Mouse (Mus musculus) heart, embryonic 11.5 days (tissue): Measurements from ENCODE around the gene Abhd17c. TPM values are rescaled to one million over a fixed set of nuclear protein-coding genes. Genes with fewer than 3 reads are reported as not detected.

Experiments used
- ATAC-seq: fragments of 200-750 bp; cut with Nextera tagmentation; replicated peaks from 2 replicates; pipeline ENCODE4 v1.8.0; 2017; ENCODE audit warnings: moderate library complexity; ENCODE audit not compliant: insufficient number of reproducible peaks, low FRiP score, low TSS enrichment
- H3K27ac ChIP-seq: fragments of 300-500 bp; sonication (generic); 2 replicates; pipeline ENCODE4 v1.5.1; 2014; ENCODE audit warnings: mild to moderate bottlenecking, low read depth, low read length
- H3K27me3 ChIP-seq: fragments of 300-500 bp; sonication (generic); 2 replicates; pipeline ENCODE4 v1.6.1; 2014; ENCODE audit warnings: mild to moderate bottlenecking, low read length, mixed read lengths; ENCODE audit not compliant: control insufficient read depth, insufficient read depth
- H3K36me3 ChIP-seq: fragments of 300-500 bp; sonication (generic); 2 replicates; pipeline ENCODE4 v1.6.1; 2014; ENCODE audit warnings: mild to moderate bottlenecking, low read length, moderate library complexity, mixed read lengths; ENCODE audit not compliant: control insufficient read depth, insufficient read depth
- H3K4me1 ChIP-seq: fragments of 300-500 bp; sonication (generic); 2 replicates; pipeline ENCODE4 v1.6.1; 2014; ENCODE audit warnings: low read length; ENCODE audit not compliant: control insufficient read depth, insufficient read depth
- H3K4me2 ChIP-seq: fragments of 300-500 bp; sonication (generic); 2 replicates; pipeline ENCODE4 v1.6.1; 2014; ENCODE audit warnings: mild to moderate bottlenecking, moderate library complexity
- H3K4me3 ChIP-seq: fragments of 300-500 bp; sonication (generic); 2 replicates; pipeline ENCODE4 v1.5.1; 2014; ENCODE audit warnings: low read depth, low read length
- H3K9ac ChIP-seq: fragments of 300-500 bp; sonication (generic); 2 replicates; pipeline ENCODE4 v1.6.1; 2014; ENCODE audit warnings: mild to moderate bottlenecking, low read depth, low read length, moderate library complexity
- H3K9me3 ChIP-seq: fragments of 300-500 bp; sonication (generic); replicated peaks from 2 replicates; pipeline ENCODE4 v1.6.1; 2016; ENCODE audit warnings: low read length; ENCODE audit not compliant: control insufficient read depth
- WGBS: fragments of 180-500 bp; shearing (Covaris S2); extraction: QIAGEN DNeasy Blood & Tissue Kit; methylation state at CpG from one replicate; pipeline ENCODE4 v1.1.7; 2014; ENCODE audit not compliant: insufficient replicate concordance; 5-methylcytosine and 5-hydroxymethylcytosine counted together
- polyA plus RNA-seq: library from polyadenylated mRNA; unstranded; fragments of >200 nt; fragmentation: Nextera tagmentation; extraction: Ambion mirVana; gene quantifications from 2 replicates; pipeline ENCODE4 v1.2.1, GENCODE M21; 2014

Abhd17c gene
- polyA plus RNA-seq, 1 experiment from 2014 or later, result 42.5 TPM

- WGBS, result 63% methylated on average over 10 of the region's 10 CpGs
- H3K36me3 ChIP-seq, result peaks cover 9% of the 10 kb centered on the region
- no peaks in the 10 kb centered on the region for H3K27me3 ChIP-seq
- H3K4me1 ChIP-seq, result peaks cover 7% of the 10 kb centered on the region
- ATAC-seq, result no peak
- H3K9ac ChIP-seq, result no peak overlapping the region
- no peak overlapping the region for H3K4me3 ChIP-seq
- no peak overlapping the region for H3K4me2 ChIP-seq
- no peak overlapping the region for H3K27ac ChIP-seq
- no peaks in the 10 kb centered on the region for H3K9me3 ChIP-seq
Observed at GRCm38 (mm10) chr7:84111716-84112350, 39.9 kb downstream of the Abhd17c start.

- Histone ChIP-seq H3K4me1 (peaks cover 2% of the 10 kb centered on the region), H3K4me3 (no peak overlapping the region), H3K9me3 (no peaks in the 10 kb centered on the region), H3K27me3 (no peaks in the 10 kb centered on the region), H3K9ac (no peak overlapping the region), H3K36me3 (peaks cover 9% of the 10 kb centered on the region), H3K4me2 (no peak overlapping the region), H3K27ac (no peak overlapping the region)
- WGBS, result 90% methylated on average over 1 of the region's 1 CpGs
- no peak for ATAC-seq
Observed at GRCm38 (mm10) chr7:84106942-84107341, 44.8 kb downstream of the Abhd17c start.

- no peak overlapping the region for H3K27ac ChIP-seq
- H3K4me3 ChIP-seq, result no peak overlapping the region
- no peak overlapping the region for H3K9ac ChIP-seq
- H3K9me3 ChIP-seq, result no peaks in the 10 kb centered on the region
- H3K36me3 ChIP-seq, result no peaks in the 10 kb centered on the region
- no peaks in the 10 kb centered on the region for H3K4me1 ChIP-seq
- H3K27me3 ChIP-seq, result no peaks in the 10 kb centered on the region
- H3K4me2 ChIP-seq, result no peak overlapping the region
- ATAC-seq, result no peak
- 89% methylated on average over 1 of the region's 1 CpGs for WGBS
Observed at GRCm38 (mm10) chr7:84102589-84102988, 49.1 kb downstream of the Abhd17c start.

GRCm38 (mm10) chr7:84100672-84101071, 51.0 kb downstream of the Abhd17c start:
- Histone ChIP-seq H3K4me1 (no peaks in the 10 kb centered on the region), H3K4me3 (no peak overlapping the region), H3K36me3 (no peaks in the 10 kb centered on the region), H3K27me3 (no peaks in the 10 kb centered on the region), H3K9me3 (no peaks in the 10 kb centered on the region), H3K9ac (no peak overlapping the region), H3K4me2 (no peak overlapping the region), H3K27ac (no peak overlapping the region)
- no peak for ATAC-seq
- WGBS, result 83% methylated on average over 3 of the region's 3 CpGs

GRCm38 (mm10) chr7:84098098-84098497, 53.6 kb downstream of the Abhd17c start:
- 78% methylated on average over 1 of the region's 1 CpGs for WGBS

GRCm38 (mm10) chr7:84096501-84096900, 55.2 kb downstream of the Abhd17c start:
- no peak for ATAC-seq
- Histone ChIP-seq H3K27ac (no peak overlapping the region), H3K4me3 (no peak overlapping the region), H3K9me3 (no peaks in the 10 kb centered on the region), H3K9ac (no peak overlapping the region), H3K4me1 (no peaks in the 10 kb centered on the region), H3K36me3 (no peaks in the 10 kb centered on the region), H3K4me2 (no peak overlapping the region), H3K27me3 (no peaks in the 10 kb centered on the region)
- 71% methylated on average over 6 of the region's 6 CpGs for WGBS

More at GRCm38 (mm10) chr7:84098098-84098497, 53.6 kb downstream of the Abhd17c start:
- Histone ChIP-seq H3K9ac (no peak overlapping the region), H3K4me1 (no peaks in the 10 kb centered on the region), H3K27ac (no peak overlapping the region), H3K4me3 (no peak overlapping the region), H3K27me3 (no peaks in the 10 kb centered on the region), H3K36me3 (no peaks in the 10 kb centered on the region), H3K4me2 (no peak overlapping the region), H3K9me3 (no peaks in the 10 kb centered on the region)
- no peak for ATAC-seq

- Histone ChIP-seq H3K4me1 (peaks cover 2% of the 10 kb centered on the region; the same call in 1 of the 2 replicates), H3K36me3 (no peaks in the 10 kb centered on the region), H3K4me2 (no peak overlapping the region), H3K27me3 (peaks cover 28% of the 10 kb centered on the region), H3K9me3 (no peaks in the 10 kb centered on the region), H3K9ac (no peak overlapping the region), H3K4me3 (no peak overlapping the region), H3K27ac (no peak overlapping the region)
- ATAC-seq, result no peak
- WGBS, result 66% methylated on average over 4 of the region's 4 CpGs
Observed at GRCm38 (mm10) chr7:84090793-84091192, 60.9 kb downstream of the Abhd17c start.

GRCm38 (mm10) chr7:84089777-84090176, 61.9 kb downstream of the Abhd17c start:
- Histone ChIP-seq H3K27ac (no peak overlapping the region), H3K9ac (no peak overlapping the region), H3K27me3 (peaks cover 38% of the 10 kb centered on the region), H3K9me3 (no peaks in the 10 kb centered on the region), H3K4me3 (no peak overlapping the region), H3K4me1 (peaks cover 5% of the 10 kb centered on the region; the same call in 1 of the 2 replicates), H3K4me2 (no peak overlapping the region), H3K36me3 (no peaks in the 10 kb centered on the region)
- 13% methylated on average over 1 of the region's 1 CpGs for WGBS
- ATAC-seq, result no peak

- no peak for ATAC-seq
- H3K9me3 ChIP-seq, result no peaks in the 10 kb centered on the region
- H3K4me3 ChIP-seq, result no peak overlapping the region
- peaks cover 39% of the 10 kb centered on the region for H3K27me3 ChIP-seq
- peaks cover 5% of the 10 kb centered on the region; the same call in 1 of the 2 replicates for H3K4me1 ChIP-seq
- no peak overlapping the region for H3K4me2 ChIP-seq
- WGBS, result 16% methylated on average over 4 of the region's 4 CpGs
- H3K9ac ChIP-seq, result no peak overlapping the region
- no peaks in the 10 kb centered on the region for H3K36me3 ChIP-seq
- H3K27ac ChIP-seq, result no peak overlapping the region
Observed at GRCm38 (mm10) chr7:84088971-84089370, 62.7 kb downstream of the Abhd17c start.
